Mouse (Mus musculus) limb, embryonic 10.5 days (tissue): Measurements from ENCODE around the gene Dydc1. TPM values are rescaled to one million over a fixed set of nuclear protein-coding genes. Genes with fewer than 3 reads are reported as not detected.

Source experiments
- DNase-seq: peaks from one replicate; pipeline ENCODE4 v3.0.0-alpha.2; 2017; ENCODE audit warnings: low spot score
- H3K27ac ChIP-seq: fragments of 300-500 bp; sonication (generic); 2 replicates; pipeline ENCODE4 v1.5.1; 2016; ENCODE audit warnings: mild to moderate bottlenecking
- H3K27me3 ChIP-seq: fragments of 300-500 bp; sonication (generic); 2 replicates; pipeline ENCODE4 v1.6.1; 2016; ENCODE audit warnings: low read depth, mild to moderate bottlenecking; ENCODE audit not compliant: poor library complexity, severe bottlenecking
- H3K36me3 ChIP-seq: fragments of 300-500 bp; sonication (generic); 2 replicates; pipeline ENCODE4 v1.6.1; 2016; ENCODE audit warnings: mild to moderate bottlenecking, moderate library complexity
- H3K4me1 ChIP-seq: fragments of 300-500 bp; sonication (generic); 2 replicates; pipeline ENCODE4 v1.6.1; 2016
- H3K4me3 ChIP-seq: fragments of 300-500 bp; sonication (generic); 2 replicates; pipeline ENCODE4 v1.5.1; 2016; ENCODE audit warnings: mild to moderate bottlenecking, moderate library complexity
- H3K9me3 ChIP-seq: fragments of 300-500 bp; sonication (generic); replicated peaks from 2 replicates; pipeline ENCODE4 v1.6.1; 2016; ENCODE audit warnings: mild to moderate bottlenecking
- WGBS: fragments of 180-500 bp; shearing (Covaris S2); methylation state at CpG from one replicate; pipeline ENCODE4 v1.1.7; 2016; 5-methylcytosine and 5-hydroxymethylcytosine counted together
- polyA plus RNA-seq: library from polyadenylated mRNA; unstranded; fragments of >200 nt; fragmentation: Nextera tagmentation; extraction: Ambion mirVana; gene quantifications from 2 replicates; pipeline ENCODE4 v1.2.1, GENCODE M21; 2016

The Dydc1 gene
- polyA plus RNA-seq, 1 experiment from 2014 or later, result not detected

- Histone ChIP-seq H3K4me3 (no peak overlapping the region), H3K36me3 (no peaks in the 10 kb centered on the region), H3K27ac (no peak overlapping the region), H3K4me1 (no peaks in the 10 kb centered on the region), H3K9me3 (no peaks in the 10 kb centered on the region), H3K27me3 (no peaks in the 10 kb centered on the region)
- no peak for DNase-seq
- 10% methylated on average over 1 of the region's 1 CpGs for WGBS
Measured at GRCm38 (mm10) chr14:41066416-41066815, 6.3 kb upstream of the Dydc1 start.

GRCm38 (mm10) chr14:41069108-41069507 lies 3.6 kb upstream of the Dydc1 start, which contains the start of gene Dydc2:
Gene Dydc2 (minus strand): TSS chr14:41069208.
- H3K9me3 ChIP-seq, result no peaks in the 10 kb centered on the region

GRCm38 (mm10) chr14:41070343-41070742 lies 2.4 kb upstream of the Dydc1 start:
- H3K36me3 ChIP-seq, result no peaks in the 10 kb centered on the region
- no peak overlapping the region for H3K27ac ChIP-seq
- H3K9me3 ChIP-seq, result no peaks in the 10 kb centered on the region
- H3K4me3 ChIP-seq, result no peak overlapping the region
- 82% methylated on average over 3 of the region's 3 CpGs for WGBS
- H3K27me3 ChIP-seq, result peaks cover 7% of the 10 kb centered on the region; the same call in 1 of the 2 replicates
- peaks cover 7% of the 10 kb centered on the region for H3K4me1 ChIP-seq
- DNase-seq, result no peak

More at GRCm38 (mm10) chr14:41069108-41069507, 3.6 kb upstream of the Dydc1 start, which contains the start of gene Dydc2:
- H3K27ac ChIP-seq, result no peak within 1 kb of the TSS
- no peak for DNase-seq
- no peaks in the 10 kb centered on the region for H3K36me3 ChIP-seq
- no peak within 1 kb of the TSS for H3K4me3 ChIP-seq
- H3K4me1 ChIP-seq, result peaks cover 7% of the 10 kb centered on the region
- peaks cover 7% of the 10 kb centered on the region; the same call in 1 of the 2 replicates for H3K27me3 ChIP-seq

DNA sequence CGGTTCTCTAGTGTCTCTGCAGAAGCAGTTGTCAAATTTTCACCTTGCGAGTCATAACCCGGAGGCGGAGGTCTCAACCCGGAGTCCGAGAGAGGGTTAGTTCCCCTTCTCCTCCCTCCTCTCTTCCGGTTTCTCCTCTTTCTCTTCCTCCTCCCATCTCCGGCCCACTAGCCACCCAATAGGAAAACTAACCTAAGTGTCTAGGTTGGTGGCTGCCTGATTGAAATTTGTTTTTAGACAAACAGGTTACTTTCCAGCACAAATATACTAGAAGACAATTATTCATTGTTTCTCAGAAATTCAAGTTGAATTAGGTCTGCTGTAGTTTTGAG lies 199 bp downstream of the Dydc1 start:
- Histone ChIP-seq H3K4me1 (peaks cover 7% of the 10 kb centered on the region), H3K27ac (no peak overlapping the region), H3K36me3 (no peaks in the 10 kb centered on the region), H3K27me3 (peaks cover 7% of the 10 kb centered on the region; the same call in 1 of the 2 replicates), H3K4me3 (peak overlapping the region; percentile 49), H3K9me3 (no peaks in the 10 kb centered on the region)
- DNase-seq, result no peak
- 4% methylated on average over 8 of the region's 8 CpGs for WGBS

GRCm38 (mm10) chr14:41082408-41082807 lies 9.7 kb downstream of the Dydc1 start:
- no peaks in the 10 kb centered on the region for H3K36me3 ChIP-seq
- no peaks in the 10 kb centered on the region for H3K4me1 ChIP-seq
- H3K9me3 ChIP-seq, result no peaks in the 10 kb centered on the region
- DNase-seq, result no peak
- no peak overlapping the region for H3K4me3 ChIP-seq
- no peak overlapping the region for H3K27ac ChIP-seq
- H3K27me3 ChIP-seq, result no peaks in the 10 kb centered on the region
- 85% methylated on average over 2 of the region's 2 CpGs for WGBS

- Histone ChIP-seq H3K27ac (no peak overlapping the region), H3K9me3 (no peaks in the 10 kb centered on the region), H3K36me3 (no peaks in the 10 kb centered on the region), H3K4me3 (no peak overlapping the region), H3K4me1 (no peaks in the 10 kb centered on the region), H3K27me3 (no peaks in the 10 kb centered on the region)
- 69% methylated on average over 1 of the region's 1 CpGs for WGBS
- DNase-seq, result no peak
Measured at GRCm38 (mm10) chr14:41087509-41087908, 14.8 kb downstream of the Dydc1 start.

GRCm38 (mm10) chr14:41090777-41091176 lies 18.1 kb downstream of the Dydc1 start:
- Histone ChIP-seq H3K27me3 (no peaks in the 10 kb centered on the region), H3K4me3 (no peak overlapping the region), H3K4me1 (no peaks in the 10 kb centered on the region), H3K27ac (no peak overlapping the region), H3K9me3 (no peaks in the 10 kb centered on the region), H3K36me3 (no peaks in the 10 kb centered on the region)
- peak; percentile 32 for DNase-seq
- WGBS, result 52% methylated on average over 8 of the region's 8 CpGs

DNA sequence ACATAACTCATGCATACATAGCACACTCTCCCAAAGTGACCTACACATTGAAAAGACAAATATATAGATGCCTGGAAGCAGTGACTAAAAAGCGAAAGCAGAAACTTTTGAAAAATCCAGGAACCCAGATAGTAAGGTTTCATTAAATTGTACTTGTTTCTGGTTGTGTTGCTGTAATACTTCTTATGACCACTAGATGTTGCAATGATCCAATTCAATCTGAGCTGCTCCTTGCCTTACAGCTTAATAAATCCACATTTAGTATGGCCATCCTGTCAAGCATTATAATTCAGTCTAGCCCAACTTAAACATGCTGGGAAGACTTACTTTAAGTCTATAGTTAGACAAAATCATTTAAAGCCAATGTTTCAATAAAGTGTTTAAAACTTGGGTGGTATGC lies 21.4 kb downstream of the Dydc1 start:
- Histone ChIP-seq H3K9me3 (no peaks in the 10 kb centered on the region), H3K4me3 (no peak overlapping the region), H3K27me3 (no peaks in the 10 kb centered on the region), H3K4me1 (no peaks in the 10 kb centered on the region), H3K27ac (no peak overlapping the region), H3K36me3 (no peaks in the 10 kb centered on the region)
- no peak for DNase-seq
- 78% methylated on average over 1 of the region's 1 CpGs for WGBS

GRCm38 (mm10) chr14:41096296-41096860 lies 23.7 kb downstream of the Dydc1 start:
- no peaks in the 10 kb centered on the region for H3K4me1 ChIP-seq
- 91% methylated on average over 3 of the region's 3 CpGs for WGBS
- no peaks in the 10 kb centered on the region for H3K27me3 ChIP-seq
- DNase-seq, result no peak
- no peak overlapping the region for H3K27ac ChIP-seq
- no peak overlapping the region for H3K4me3 ChIP-seq
- H3K9me3 ChIP-seq, result no peaks in the 10 kb centered on the region
- H3K36me3 ChIP-seq, result no peaks in the 10 kb centered on the region

GRCm38 (mm10) chr14:41098726-41099125 lies 26.0 kb downstream of the Dydc1 start:
- 95% methylated on average over 1 of the region's 1 CpGs for WGBS
- H3K36me3 ChIP-seq, result no peaks in the 10 kb centered on the region
- H3K27me3 ChIP-seq, result no peaks in the 10 kb centered on the region
- no peaks in the 10 kb centered on the region for H3K4me1 ChIP-seq
- no peak overlapping the region for H3K4me3 ChIP-seq
- no peak for DNase-seq
- no peaks in the 10 kb centered on the region for H3K9me3 ChIP-seq
- no peak overlapping the region for H3K27ac ChIP-seq

GRCm38 (mm10) chr14:41100712-41101111 lies 28.0 kb downstream of the Dydc1 start:
- Histone ChIP-seq H3K9me3 (no peaks in the 10 kb centered on the region), H3K27me3 (no peaks in the 10 kb centered on the region), H3K4me1 (no peaks in the 10 kb centered on the region), H3K36me3 (no peaks in the 10 kb centered on the region), H3K4me3 (no peak overlapping the region), H3K27ac (no peak overlapping the region)
- no peak for DNase-seq
- 91% methylated on average over 3 of the region's 3 CpGs for WGBS

GRCm38 (mm10) chr14:41101242-41101641 lies 28.5 kb downstream of the Dydc1 start:
- Histone ChIP-seq H3K9me3 (no peaks in the 10 kb centered on the region), H3K27me3 (no peaks in the 10 kb centered on the region), H3K4me1 (no peaks in the 10 kb centered on the region), H3K36me3 (no peaks in the 10 kb centered on the region), H3K4me3 (no peak overlapping the region), H3K27ac (no peak overlapping the region)
- WGBS, result 89% methylated on average over 5 of the region's 5 CpGs
- no peak for DNase-seq

DNA sequence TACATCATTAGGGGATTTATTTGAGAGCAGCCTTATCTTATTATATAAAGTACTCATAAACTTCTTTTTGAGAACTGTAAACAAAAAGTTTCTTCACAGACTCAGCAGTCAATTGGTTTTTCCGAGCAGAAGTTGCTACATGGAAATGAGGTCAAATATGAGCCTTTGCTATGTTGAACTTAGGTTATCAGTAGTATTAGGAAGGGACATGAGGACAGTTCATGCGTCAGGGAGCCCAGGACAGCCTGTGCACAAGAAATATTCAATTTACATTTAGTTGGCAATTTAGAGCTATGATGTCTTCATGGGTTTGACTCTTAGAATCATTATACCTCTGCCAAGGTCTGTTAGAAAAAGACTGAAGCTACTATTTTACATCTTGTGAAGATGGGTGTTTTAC lies 29.6 kb downstream of the Dydc1 start:
- DNase-seq, result no peak
- Histone ChIP-seq H3K4me3 (no peak overlapping the region), H3K27ac (no peak overlapping the region), H3K27me3 (no peaks in the 10 kb centered on the region), H3K4me1 (no peaks in the 10 kb centered on the region), H3K9me3 (no peaks in the 10 kb centered on the region), H3K36me3 (no peaks in the 10 kb centered on the region)
- 87% methylated on average over 2 of the region's 2 CpGs for WGBS

GRCm38 (mm10) chr14:41104853-41105444 lies 32.2 kb downstream of the Dydc1 start, which contains the start of gene Mat1a:
Gene Mat1a (plus strand): TSS chr14:41105035.
- Histone ChIP-seq H3K9me3 (no peaks in the 10 kb centered on the region), H3K4me1 (no peaks in the 10 kb centered on the region), H3K27ac (no peak within 1 kb of the TSS), H3K27me3 (no peaks in the 10 kb centered on the region), H3K36me3 (no peaks in the 10 kb centered on the region), H3K4me3 (no peak within 1 kb of the TSS)
- DNase-seq, result no peak
- WGBS, result 68% methylated on average over 10 of the region's 10 CpGs
